Mouse (Mus musculus) T-helper 17 cell (primary cell): Measurements from ENCODE around the gene 2410131K14Rik.

Experiments
- in situ Hi-C, 2 experiments: fragments of 300-600 bp; cut with MboI, MseI; formaldehyde crosslinking; loops; 1 replicate in 1 of 2; 2 replicates in 1 of 2; pipeline ENCODE4 v1.15.1; 2025; ENCODE audit warnings: high pct_unique_total_duplicates in 2 of 2

Gene 2410131K14Rik

DNA sequence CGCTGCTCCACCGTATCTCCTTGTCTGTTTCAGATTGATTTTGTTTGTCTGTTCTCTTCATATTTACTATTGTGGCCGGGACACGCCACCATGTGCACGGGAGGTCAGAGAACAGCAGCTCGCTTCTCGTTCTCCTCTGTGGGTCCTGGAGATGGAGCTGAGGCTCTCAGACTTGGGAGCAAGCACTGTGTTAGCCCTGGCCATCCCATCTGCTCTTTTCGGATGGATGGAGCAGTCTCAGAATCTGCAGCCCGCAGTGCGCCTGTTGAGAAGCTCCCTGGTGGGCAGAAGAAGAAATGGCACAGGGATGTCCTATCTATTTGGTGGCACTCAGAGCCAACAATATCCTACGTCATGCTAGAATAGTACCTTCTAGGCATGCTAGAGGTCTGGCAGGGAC lies 15.6 kb downstream of the 2410131K14Rik start:
- in situ Hi-C loops = no loop called here

DNA sequence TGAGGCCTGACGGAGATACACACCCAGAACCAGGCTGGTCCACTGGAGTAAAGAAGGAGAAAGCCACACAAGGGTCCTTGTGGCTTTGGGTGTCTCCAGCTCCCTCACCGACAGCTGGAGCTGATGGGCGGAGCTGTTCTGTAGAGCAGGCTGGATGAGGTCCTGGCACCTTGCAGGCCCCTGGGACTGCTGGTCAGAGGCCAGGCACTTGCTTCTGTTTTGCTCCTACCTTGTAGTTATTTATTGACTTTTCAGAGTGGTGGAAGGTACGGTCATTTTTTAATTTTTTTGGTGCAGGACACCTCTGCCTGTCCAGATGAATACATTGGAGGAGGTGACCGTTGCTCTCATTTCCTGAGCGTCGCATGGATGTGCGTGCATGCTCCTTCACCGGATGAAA lies 16.2 kb downstream of the 2410131K14Rik start:
- in situ Hi-C loops = no loop called here

GRCm38 (mm10) chr5:118262418-118262817 lies 17.4 kb downstream of the 2410131K14Rik start:
- in situ Hi-C loops = no loop called here

DNA sequence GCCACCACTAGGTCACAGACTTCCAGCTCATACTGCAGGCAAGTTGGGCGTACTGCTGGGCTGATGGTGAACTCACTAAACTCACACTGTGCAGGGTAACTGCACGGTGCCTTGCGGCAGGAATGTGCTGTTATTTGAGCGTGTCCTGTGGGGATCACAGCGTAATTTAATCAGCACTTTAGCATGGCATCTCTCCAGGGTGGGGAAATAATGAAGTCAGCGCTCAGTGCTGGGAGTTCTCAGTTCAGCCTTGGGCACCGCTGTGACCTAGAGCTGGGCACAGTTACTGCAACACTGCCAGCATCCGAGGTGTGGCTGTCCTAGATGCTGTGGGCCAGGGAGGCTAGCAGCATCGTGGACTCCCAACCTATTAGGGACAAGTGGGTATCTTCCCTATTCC lies 19.3 kb downstream of the 2410131K14Rik start:
- in situ Hi-C loops = no loop called here

DNA sequence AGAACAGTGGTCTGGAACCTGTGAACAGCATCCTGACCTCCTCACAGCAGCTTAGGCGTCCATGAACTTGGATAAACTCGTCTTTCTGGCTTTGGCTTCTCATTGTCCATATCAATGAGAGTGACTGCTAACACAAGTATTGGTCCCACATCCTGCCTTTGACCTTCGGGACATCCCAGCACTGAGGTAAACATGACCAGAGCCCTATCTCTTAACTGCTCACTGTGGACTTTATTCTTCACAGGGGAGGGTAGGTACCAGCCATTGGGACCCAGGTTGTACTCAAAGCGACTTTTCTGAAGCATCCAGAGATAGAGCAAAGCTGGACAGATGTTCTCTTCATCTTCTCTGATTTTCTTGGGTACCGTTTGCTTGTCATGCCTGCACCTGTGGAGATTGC lies 20.3 kb downstream of the 2410131K14Rik start:
- in situ Hi-C loops = loop anchor here in 1 of 2 experiments (5.0 kb wide), 2 partner anchors 452 to 497 kb away; no protein-coding TSS in a partner anchor

DNA sequence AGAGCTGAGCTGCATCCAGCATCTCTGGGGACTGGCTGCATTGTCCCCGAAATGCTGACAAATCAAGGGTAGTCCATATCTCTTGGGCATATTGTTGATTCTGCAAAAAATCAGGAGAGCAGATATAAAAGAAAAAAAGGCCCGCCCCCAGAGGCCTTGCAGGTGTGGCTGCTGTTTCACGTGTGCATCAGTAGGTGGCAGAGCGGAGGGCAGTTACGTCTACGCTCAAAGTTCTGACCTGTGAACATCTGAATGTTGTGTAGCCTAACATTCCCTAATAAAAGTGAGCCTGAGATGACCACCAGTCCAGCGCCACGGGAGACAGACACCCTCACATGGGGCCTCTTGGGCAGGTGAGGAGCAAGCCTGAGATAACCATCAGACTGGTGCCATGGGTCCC lies 21.3 kb downstream of the 2410131K14Rik start:
- in situ Hi-C loops = loop anchor here in 1 of 2 experiments (5.0 kb wide), 2 partner anchors 451 to 496 kb away; no protein-coding TSS in a partner anchor

DNA sequence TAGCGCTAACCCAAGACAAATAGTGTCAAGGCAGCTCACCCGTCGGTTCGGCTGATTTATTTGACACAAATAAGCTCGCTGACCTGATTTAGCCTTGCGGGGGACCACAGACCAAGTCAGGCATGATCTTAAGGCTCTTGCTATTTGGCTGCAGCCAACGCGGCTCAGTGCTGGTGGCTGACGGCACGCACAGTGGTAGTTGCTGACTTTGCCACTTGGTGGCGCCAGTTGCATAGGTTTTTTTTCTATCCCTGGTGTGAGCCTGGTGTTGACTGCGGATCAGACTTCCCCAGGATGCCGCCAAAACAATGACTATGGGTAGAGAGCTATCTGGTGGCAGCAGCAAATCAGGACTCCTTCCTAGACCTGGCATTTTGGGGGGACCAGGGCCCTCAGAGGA lies 24.0 kb downstream of the 2410131K14Rik start:
- in situ Hi-C loops = loop anchor here in 1 of 2 experiments (5.0 kb wide), 2 partner anchors 448 to 493 kb away; no protein-coding TSS in a partner anchor

- in situ Hi-C loops = no loop called here
Observed at GRCm38 (mm10) chr5:118271449-118272110, 26.6 kb downstream of the 2410131K14Rik start.

- in situ Hi-C loops = no loop called here
Observed at GRCm38 (mm10) chr5:118273446-118273845, 28.4 kb downstream of the 2410131K14Rik start.

- in situ Hi-C loops = no loop called here
Observed at GRCm38 (mm10) chr5:118274546-118274945, 29.5 kb downstream of the 2410131K14Rik start.

DNA sequence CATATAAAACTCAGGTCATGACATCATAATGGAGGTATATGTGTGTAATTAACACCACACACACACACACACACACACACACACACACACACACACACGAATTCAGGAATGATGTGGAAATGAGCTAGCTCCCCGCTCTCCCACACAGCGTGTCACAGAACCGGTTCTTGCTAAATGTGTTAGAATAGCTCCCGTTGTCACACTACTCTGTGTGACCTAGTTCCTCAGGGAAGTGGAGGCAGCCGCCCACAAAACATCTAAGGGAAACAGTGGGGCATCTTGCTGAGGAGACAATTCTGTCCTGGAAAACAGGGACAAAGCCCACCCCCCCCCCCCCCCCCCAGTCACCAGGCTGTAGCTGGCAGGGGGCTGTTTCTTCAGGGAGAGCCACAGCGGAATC lies 31.3 kb downstream of the 2410131K14Rik start:
- in situ Hi-C loops = loop anchor here (25.0 kb wide), 2 partner anchors 1411 to 1436 kb away; no protein-coding TSS in a partner anchor

DNA sequence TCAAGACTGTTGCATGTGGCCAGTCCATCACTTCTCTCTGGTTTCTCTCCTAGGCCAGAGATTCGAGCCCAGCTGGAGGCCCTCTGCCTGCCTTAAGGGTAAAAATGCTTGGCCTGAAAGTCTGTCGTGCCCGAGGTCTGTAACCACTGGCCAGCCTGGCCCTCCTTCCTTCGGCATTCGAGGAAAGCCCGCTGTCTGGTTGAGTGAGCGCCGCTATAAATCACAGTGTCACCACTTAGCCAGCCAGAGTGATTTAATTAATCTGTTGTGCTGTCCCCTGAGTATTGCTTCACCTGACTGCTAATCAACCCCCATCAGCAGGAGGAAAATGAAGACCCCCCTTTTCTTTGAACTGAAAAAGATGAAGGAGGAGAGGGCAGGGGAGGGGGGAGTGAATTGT lies 31.7 kb downstream of the 2410131K14Rik start:
- in situ Hi-C loops = loop anchor here (25.0 kb wide), 2 partner anchors 1411 to 1436 kb away; no protein-coding TSS in a partner anchor

- in situ Hi-C loops = loop anchor here (25.0 kb wide), 2 partner anchors 1409 to 1434 kb away; no protein-coding TSS in a partner anchor
Observed at GRCm38 (mm10) chr5:118277741-118278495, 32.9 kb downstream of the 2410131K14Rik start.

DNA sequence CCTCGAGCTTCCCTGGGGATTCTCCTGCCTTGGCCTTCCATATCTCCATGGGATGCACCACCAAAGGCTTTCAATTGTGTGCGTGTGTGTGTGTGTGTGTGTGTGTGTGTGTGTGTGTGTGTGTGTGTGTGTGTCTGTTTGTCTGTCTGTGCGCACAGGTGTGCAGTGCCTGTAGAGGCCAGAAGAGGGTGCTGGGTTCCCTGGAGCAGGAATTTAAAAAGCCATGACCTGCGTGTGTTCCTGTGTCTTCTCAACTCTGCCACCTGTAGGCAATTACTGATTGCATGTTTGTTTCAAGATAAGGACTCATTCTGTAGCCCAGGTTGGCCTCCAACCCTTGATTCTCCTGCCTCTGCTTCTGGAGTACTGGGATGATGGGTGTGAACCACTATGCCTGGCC lies 46.4 kb downstream of the 2410131K14Rik start:
- in situ Hi-C loops = loop anchor here (25.0 kb wide), 2 partner anchors 1396 to 1421 kb away; no protein-coding TSS in a partner anchor

DNA sequence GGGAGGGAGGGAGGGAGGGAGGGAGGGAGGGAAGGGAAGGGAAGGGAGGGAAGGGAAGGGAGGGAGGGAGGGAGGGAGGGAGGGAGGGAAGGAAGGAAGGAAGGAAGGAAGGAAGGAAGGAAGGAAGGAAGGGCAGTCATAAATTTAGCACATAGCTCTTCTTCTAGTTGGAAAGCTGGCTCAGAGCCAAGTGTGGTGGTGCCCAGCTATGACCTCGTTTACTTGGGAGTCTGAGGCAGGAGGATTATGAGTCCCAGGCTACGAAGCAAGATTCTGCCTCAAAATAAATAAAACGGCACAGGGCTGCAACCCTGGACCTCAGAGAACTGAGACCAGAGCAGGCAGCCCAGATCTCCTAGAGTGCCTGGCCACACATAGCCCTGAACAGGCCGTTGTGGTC lies 47.4 kb downstream of the 2410131K14Rik start:
- in situ Hi-C loops = loop anchor here (25.0 kb wide), 2 partner anchors 1395 to 1420 kb away; no protein-coding TSS in a partner anchor

DNA sequence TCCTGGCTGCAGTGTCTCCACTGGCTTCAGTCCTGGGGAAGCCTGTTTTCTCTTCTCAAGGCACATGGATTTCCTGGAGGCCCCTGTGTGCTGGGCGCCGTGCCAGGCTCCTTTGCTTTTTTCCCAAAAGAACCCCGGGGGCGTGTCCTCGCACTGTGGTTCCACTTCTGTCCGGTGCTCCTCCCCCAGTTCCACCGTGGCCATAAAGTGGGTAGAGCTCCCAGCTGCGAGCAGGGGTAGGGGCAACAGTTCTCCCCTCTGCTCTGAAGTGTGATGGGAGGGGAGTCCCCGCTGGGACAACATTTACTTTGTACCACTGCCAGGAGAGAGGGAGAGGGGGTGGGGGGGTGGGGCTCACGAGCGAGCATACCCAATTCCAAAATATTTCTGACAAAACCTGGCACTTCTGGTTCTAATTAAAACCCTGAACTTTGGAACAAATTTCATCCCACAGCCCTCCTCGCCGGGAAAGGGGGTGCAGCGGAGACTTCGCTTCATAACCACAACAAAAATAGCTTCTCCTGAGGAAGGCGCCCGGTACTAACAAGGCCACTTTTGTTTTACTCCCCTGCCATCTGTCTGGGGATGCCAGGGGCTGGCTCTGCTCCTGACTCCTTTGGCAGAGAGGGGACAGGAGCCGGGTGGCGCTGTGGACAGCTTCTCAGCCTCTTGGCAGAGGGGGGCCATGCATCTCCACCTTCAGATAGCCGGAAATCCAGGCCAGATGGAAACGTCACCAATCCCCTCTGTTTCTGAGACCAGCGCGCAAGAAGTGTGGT lies 49.2 kb downstream of the 2410131K14Rik start:
- in situ Hi-C loops = loop anchor here (25.0 kb wide), 2 partner anchors 1393 to 1418 kb away; no protein-coding TSS in a partner anchor

GRCm38 (mm10) chr5:118294865-118295258 lies 49.8 kb downstream of the 2410131K14Rik start:
- in situ Hi-C loops = loop anchor here (25.0 kb wide), 2 partner anchors 1392 to 1417 kb away; no protein-coding TSS in a partner anchor

DNA sequence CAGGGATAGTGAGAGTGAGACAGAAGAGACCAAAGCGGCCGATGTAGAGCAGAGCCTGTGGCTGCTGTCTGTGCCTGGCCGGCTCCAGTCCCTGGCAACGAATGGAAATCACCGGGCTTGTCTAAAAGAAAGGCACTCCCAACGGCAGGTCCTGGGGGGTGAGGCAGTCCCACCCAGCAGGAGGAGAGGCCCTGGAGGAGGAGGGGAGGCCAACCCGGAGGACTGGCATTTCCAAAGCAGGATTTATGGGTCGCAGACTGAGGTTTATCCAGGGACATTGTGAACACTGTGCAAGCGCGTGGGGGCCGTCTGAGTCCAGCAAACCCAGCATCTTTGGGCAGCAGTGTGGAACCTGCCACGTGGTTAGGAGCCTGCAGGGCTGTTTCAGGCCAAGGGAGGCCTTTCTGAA lies 52.3 kb downstream of the 2410131K14Rik start:
- in situ Hi-C loops = loop anchor here (25.0 kb wide), 2 partner anchors 1390 to 1415 kb away; no protein-coding TSS in a partner anchor

DNA sequence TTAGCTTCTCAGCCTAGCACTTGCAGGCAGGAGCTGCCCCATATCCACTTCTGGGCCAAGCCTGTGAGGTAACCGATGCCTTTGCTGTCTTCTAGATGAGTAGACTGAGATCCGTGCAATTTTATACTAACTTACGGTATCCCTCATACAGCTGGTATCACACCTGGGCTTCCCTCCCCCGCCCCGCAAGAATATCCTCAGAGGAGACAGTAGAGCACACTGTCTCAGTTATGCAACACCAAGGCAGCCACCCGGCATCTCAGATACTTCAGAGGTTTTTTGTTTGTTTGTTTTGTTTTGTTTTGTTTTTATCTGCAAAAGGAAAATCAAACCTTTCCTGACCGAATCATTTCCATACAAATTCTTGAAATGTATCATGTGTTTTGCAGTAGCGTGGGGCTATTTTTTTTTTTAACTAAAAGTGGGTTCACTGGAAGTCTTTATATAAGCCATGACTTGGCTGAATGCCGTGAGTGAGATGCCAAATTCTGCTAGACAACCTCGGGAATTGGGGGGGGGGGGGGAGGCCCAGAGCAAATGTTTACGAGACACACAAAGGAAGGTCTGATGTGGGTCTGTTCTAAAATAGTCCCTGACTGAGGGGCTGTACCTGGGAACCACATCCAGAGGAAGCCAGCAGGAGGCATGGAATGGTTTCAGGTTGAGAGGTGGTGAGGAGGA lies 54.8 kb downstream of the 2410131K14Rik start:
- in situ Hi-C loops = loop anchor here (25.0 kb wide), 2 partner anchors 1387 to 1412 kb away; no protein-coding TSS in a partner anchor

DNA sequence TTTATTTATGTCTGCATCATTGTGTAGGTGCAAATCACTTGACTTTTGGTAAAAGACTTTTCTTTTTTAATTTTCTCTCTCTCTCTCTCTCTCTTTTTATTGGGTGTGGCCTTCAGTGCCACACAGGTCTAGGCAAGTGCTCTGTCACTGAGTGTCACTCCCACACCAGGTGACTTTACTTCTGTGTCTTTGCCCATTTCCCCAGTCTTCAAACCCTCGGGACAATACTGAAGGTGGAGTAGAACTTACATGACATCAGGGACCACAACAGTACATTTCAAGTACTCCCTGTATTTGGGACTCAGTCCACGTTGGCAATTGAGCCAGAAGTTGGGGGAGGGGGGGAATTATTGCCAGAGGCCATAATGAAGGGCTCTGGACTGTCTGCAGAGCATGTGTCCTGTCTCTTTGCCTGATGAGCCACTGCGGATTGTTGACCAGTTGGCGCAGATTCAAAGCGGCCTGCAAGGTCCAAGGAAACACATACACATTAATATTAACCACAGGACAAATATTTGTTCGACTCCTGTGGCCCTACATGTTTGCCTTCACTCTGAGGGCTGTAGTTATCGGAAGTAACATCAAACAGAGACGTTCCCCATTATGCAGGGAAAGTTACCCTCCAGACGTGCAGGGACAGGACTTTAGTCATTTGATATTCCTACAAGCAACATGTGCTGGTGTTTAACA lies 57.6 kb downstream of the 2410131K14Rik start:
- in situ Hi-C loops = no loop called here
